Mouse (Mus musculus) layer of hippocampus, adult 18-20 months (tissue): ENCODE measurements around the gene Ache. TPM values are rescaled to one million over a fixed set of nuclear protein-coding genes. Genes with fewer than 3 reads are reported as not detected.

ENCODE experiments used
- DNase-seq, 2 experiments: peaks; one replicate each; pipeline ENCODE4 v3.0.0; 2022; ENCODE audit warnings: low spot score in 2 of 2
- total RNA-seq, 2 experiments: library from RNA; stranded (reverse); gene quantifications; 2 replicates each; pipeline ENCODE4 v1.2.3; 2021

Ache gene
- total RNA-seq, 2 experiments from 2014 or later: 55.3 to 56.2 TPM

- DNase-seq: no peak
Observed at GRCm38 (mm10) chr5:137294744-137295093, 7.4 kb downstream of the Ache start.

GRCm38 (mm10) chr5:137295296-137295695, 8.0 kb downstream of the Ache start:
- no peak for DNase-seq

DNA sequence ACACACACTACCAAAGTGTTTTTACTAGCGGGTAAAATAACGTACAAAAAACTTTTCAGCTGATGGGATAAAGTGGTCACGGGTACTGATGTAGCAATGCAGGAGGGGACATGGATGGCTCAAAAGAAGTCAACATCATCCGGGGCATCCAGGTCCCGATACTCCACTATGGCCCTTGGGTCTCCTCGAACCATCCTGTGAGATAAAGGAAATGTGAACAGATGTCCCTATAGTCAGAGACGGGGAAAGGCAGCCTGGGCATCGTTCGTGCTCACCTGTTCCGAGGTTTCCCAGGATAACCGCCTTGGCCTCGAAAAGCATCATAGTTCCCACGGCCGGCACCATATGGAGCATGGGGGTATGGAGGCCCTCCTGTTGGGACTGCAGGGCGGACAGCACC, 8.4 kb downstream of the Ache start:
- DNase-seq: no peak

- no peak for DNase-seq
Observed at GRCm38 (mm10) chr5:137297126-137297525, 9.8 kb downstream of the Ache start.

GRCm38 (mm10) chr5:137299240-137299639, 11.9 kb downstream of the Ache start:
- no peak for DNase-seq

GRCm38 (mm10) chr5:137301253-137301652, 13.9 kb downstream of the Ache start:
- DNase-seq: no peak

- DNase-seq: no peak
Observed at GRCm38 (mm10) chr5:137303609-137304008, 16.3 kb downstream of the Ache start.

DNA sequence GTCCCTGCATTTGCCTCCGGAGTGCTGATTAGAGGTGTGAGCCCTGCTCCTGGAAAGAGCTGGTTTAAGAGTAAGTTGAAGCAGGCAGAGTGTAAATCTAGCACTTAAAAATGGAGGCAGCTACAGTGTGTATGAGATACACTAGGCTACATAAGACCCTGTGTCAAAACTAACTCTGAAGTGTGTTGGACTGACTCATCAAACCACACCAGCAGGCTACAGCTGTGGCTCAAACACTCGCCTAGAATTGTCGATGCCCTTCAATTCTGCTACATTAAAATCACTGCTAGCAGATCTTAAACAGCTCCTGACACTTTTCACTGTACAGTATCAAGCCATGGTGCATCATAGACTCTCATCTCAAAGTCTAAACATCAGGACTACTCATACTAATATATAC, 16.8 kb downstream of the Ache start:
- DNase-seq: no peak

DNA sequence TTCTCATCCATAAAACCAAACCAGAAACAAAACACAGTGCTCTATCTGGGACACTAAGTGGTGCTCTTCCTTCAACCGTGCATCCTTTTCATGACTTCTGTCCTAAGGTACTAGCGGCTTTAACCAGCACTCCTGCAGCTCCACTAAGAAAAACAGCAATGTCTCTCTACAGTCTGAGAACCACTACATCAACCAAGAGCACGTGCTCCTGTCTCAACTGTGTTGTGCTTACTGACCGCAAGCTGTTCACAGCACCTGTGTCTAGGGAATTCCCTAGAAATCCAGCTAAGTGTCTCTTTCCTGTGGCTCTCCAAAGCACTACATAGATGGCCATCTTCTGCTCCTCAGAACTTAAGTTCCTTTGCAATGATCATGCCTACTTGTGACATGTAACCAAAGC, 17.5 kb downstream of the Ache start:
- no peak for DNase-seq

DNA sequence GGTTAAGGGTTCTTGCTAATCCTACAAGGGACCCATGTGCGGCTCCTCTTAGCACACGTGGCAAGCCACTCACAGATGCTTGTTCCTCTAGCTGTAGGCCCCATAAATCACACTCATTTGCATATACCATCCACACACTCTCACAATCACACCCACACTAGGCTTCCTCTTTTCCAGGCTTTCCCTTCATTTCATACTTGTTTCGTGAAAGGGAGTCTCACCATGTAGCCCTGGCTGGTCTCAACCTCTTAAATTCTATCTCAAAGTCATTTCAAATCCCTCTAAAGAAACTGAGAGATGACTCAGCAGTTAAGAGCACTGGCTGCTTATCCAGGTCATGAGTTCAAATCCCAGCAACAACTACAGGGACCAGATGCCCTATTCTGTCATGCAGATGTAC, 18.5 kb downstream of the Ache start:
- DNase-seq: no peak

GRCm38 (mm10) chr5:137306439-137307005, 19.2 kb downstream of the Ache start:
- no peak for DNase-seq

- peak; percentile 92 to 94 for DNase-seq
Observed at GRCm38 (mm10) chr5:137307071-137307912, 20.0 kb downstream of the Ache start, which contains the start of gene Srrt. Srrt (minus strand) TSS chr5:137307674.

GRCm38 (mm10) chr5:137308356-137308755, 21.0 kb downstream of the Ache start:
- DNase-seq: no peak

- DNase-seq: no peak
Observed at GRCm38 (mm10) chr5:137313466-137314192, 26.3 kb downstream of the Ache start.

- DNase-seq: peak in 1 of 2 experiments; percentile 54
Observed at GRCm38 (mm10) chr5:137314193-137315083, 27.1 kb downstream of the Ache start, which contains the start of gene Trip6. Trip6 (minus strand) TSS chr5:137314404.

DNA sequence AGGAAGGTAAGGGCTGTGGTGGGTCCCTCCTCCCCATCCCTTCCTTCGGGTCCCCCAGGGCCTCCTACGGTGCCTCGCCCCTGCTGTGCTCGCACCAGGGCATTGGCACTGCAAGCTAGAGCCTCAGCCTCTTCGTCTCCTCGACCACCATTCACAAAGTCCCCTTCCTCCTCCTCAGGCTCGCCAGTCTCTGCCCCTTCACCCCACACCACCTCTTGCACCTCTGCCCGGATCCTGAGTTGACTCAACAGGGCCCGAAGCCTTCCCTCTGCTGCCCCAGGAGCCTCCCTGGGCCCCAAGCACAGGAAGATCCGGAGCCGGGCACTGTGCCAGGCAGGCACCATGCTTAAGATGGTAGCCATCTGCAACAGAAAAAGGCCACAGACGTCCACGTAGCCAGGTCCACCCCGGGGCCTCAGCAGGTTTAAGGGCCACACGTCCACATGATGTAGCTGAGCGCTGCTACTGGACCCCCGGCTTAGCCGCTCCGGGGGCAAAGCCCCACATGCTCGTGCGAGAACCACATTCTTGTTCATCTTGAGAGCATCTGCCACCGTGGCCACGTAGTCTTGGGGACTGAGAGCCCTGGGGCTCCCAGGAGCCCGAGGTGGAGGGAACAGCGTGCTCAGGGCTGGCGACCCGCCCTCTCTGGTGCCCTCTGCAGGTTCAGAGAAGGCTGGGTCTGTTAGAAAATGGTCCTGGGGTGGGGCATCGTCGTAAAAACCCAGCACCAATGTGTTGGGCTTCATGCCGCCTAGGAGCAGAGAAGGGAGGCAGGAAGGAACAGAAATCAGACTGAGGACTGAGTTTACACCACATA, 28.0 kb downstream of the Ache start:
- DNase-seq: no peak

DNA sequence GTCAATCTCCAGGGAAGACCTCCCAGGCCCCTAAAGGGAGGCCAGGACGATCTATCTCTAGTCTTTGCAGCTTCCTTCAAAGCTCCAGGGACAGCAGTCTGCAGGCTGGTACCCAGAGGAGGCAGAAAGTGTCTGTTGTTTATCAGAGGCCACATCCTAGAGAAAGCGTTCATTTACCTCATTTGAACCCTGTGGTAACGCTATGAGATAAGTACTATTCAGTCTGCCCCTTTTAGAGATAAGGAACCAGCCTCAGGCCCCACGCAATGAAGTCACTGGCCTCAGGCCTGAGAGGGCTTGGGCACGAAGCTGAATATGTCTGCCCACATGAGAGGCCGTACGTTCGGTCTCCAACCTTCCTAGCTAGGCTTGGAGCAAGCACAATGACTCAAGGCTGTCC, 30.0 kb downstream of the Ache start:
- no peak for DNase-seq

DNA sequence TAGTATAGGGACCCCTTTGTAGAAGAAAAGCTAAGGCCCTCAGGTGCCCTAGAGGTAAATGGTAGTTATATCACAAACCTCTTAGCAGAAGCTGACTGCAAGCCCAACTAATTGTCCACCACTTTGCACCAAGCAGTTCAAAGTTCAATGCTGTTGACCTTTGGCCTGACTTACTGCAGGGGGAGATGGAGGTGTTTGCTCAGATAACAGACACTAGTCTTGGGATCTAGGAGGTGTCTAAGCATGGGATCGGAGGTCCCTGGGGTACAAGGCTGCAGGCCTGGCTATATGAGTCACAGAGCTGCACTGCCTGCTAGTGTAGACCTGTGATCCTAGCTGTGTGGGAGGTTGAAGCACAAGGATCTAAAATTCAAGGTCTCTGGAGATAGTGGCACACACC, 31.3 kb downstream of the Ache start:
- DNase-seq: no peak

- no peak for DNase-seq
Observed at GRCm38 (mm10) chr5:137320996-137321395, 33.7 kb downstream of the Ache start.

GRCm38 (mm10) chr5:137330910-137331309, 43.6 kb downstream of the Ache start:
- DNase-seq: no peak
